12 mouse cellular contexts compared by ENCODE assay signal in the genomic region with DNA sequence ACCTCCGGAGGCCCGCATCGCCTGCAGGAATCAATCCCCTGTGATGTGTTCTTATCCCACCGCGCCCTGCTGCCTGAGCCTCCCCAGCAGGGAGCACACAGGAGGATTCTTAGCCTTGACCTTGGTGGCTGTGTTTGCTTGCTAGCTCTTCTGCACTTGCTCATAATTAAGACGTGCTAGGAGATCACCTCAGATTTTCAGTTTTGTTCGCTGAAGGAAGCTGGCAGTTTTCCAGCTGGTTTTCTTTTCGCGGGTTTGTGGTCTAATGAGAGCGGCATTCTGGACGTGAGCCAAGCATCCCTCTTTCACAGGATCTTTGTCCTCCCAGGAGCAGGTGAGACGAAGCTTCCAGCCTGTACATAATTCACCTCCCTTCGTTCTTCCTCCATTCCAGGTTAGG. TPM values are rescaled to one million over a fixed set of nuclear protein-coding genes. Genes with fewer than 3 reads are reported as not detected.
A peak's percentile ranks its signal among the peaks of the same experiment; 100 is the strongest.
DNase-seq lines count a peak whose midpoint lies in the region; ATAC-seq lines count a peak whose summit lies in the region.
"Had no signal": no experiment of that assay in that cellular context is flagged by ENCODE, and none has a peak within 500 bp of the region (broad histone marks: within the 10 kb centered on the region; RNA-seq: fewer than 3 reads in every experiment).

No protein-coding gene starts in this region.

- H3K27ac ChIP-seq in hindbrain, embryonic 16.5 days (ENCODE audit: low read depth, low read length): peak overlapping the region; percentile 58; the same call in 1 of the 2 replicates
- H3K27ac ChIP-seq: liver, embryonic 15.5 days; midbrain, embryonic 12.5 days had no signal

- H3K9me3 ChIP-seq in hindbrain, embryonic 16.5 days (ENCODE audit: control insufficient read depth, low read length): no peaks in the 10 kb centered on the region
- H3K9me3 ChIP-seq: liver, embryonic 15.5 days; midbrain, embryonic 12.5 days had no signal

- no peaks in the 10 kb centered on the region for H3K36me3 ChIP-seq in hindbrain, embryonic 16.5 days (ENCODE audit: control insufficient read depth, insufficient read depth, low read length)
- H3K36me3 ChIP-seq: liver, embryonic 15.5 days; midbrain, embryonic 12.5 days had no signal

- peak overlapping the region; percentile 16; the same call in 1 of the 2 replicates for H3K4me2 ChIP-seq in hindbrain, embryonic 16.5 days (ENCODE audit: low read length)
- H3K4me2 ChIP-seq: liver, embryonic 15.5 days; midbrain, embryonic 12.5 days had no signal

- H3K4me1 ChIP-seq in hindbrain, embryonic 16.5 days (ENCODE audit: control insufficient read depth, insufficient read depth, low read depth, low read length): peaks cover 35% of the 10 kb centered on the region

- intact Hi-C loops in left cerebral cortex, postnatal 14 days (cut with DNase I): no loop called here

- 17% methylated on average over 13 of the region's 13 CpGs for WGBS in hindbrain, embryonic 16.5 days

- H3K27me3 ChIP-seq in hindbrain, embryonic 16.5 days (replicated peaks; ENCODE audit: control insufficient read depth, insufficient read depth, low read length): no peaks in the 10 kb centered on the region
- H3K27me3 ChIP-seq: liver, embryonic 15.5 days; midbrain, embryonic 12.5 days had no signal

- H3K4me3 ChIP-seq in hindbrain, embryonic 16.5 days (ENCODE audit: low read length): no peak overlapping the region
- H3K4me3 ChIP-seq: liver, embryonic 15.5 days; midbrain, embryonic 12.5 days had no signal

- peak; percentile 40 to 49 for DNase-seq in left cerebral cortex, postnatal 14 days (ENCODE audit: low spot score in 2 of 2)
- no peak for DNase-seq in left cerebral cortex, adult 9 months (ENCODE audit: low spot score in 2 of 2)
- DNase-seq in ZHBTc4 (ENCODE audit: low read depth, low spot score): peak; percentile 23
- peak; percentile 60 to 75 for DNase-seq in cerebellum, postnatal 25 days
- no peak for DNase-seq in frontal cortex, postnatal 10 days (ENCODE audit: low spot score in 2 of 2)
- DNase-seq in urinary bladder, postnatal 10 days (ENCODE audit: low spot score): no peak
- no peak for DNase-seq in ovary, adult 18-20 months (ENCODE audit: low spot score)
- DNase-seq: right cerebral cortex, postnatal 25 days had no signal

- ATAC-seq in hindbrain, embryonic 16.5 days: no peak

- H3K9ac ChIP-seq in hindbrain, embryonic 16.5 days (ENCODE audit: low read depth, low read length): no peak overlapping the region
- H3K9ac ChIP-seq: liver, embryonic 15.5 days; midbrain, embryonic 12.5 days had no signal

RNA-seq across cellular contexts. Expression of a gene that starts 33.6 kb away (rescaled TPM):
- 100 to 1,000 TPM; 134 TPM for total RNA-seq in left cerebral cortex, postnatal 14 days (2021)
- 304 and 342 TPM in 2 replicates for polyA plus RNA-seq in hindbrain, embryonic 16.5 days (2015; fragmentation: Nextera tagmentation; extraction: Ambion mirVana)
- total RNA-seq: hematopoietic stem cell, adult 5-6 weeks had no signal

Comparison
In these comparisons a context has a peak if more than half of its experiments do, and no peak if none do; other contexts are left out.
1. DNase-seq: peak in left cerebral cortex, postnatal 14 days (2 of 2), ZHBTc4 (single experiment) and cerebellum, postnatal 25 days (2 of 2); none in left cerebral cortex, adult 9 months (0 of 2), frontal cortex, postnatal 10 days (0 of 2), urinary bladder, postnatal 10 days (single experiment) and ovary, adult 18-20 months (single experiment).